Mouse (Mus musculus) forebrain, embryonic 11.5 days (tissue): ENCODE measurements at regions not wholly inside any gene's neighbourhood (a gene's known extent, or its start where the extent isn't known, plus 50 kb on each side); places are given as distances from the start of the nearest gene placed in this dataset.

ENCODE experiments used
- ATAC-seq: fragments of 200-750 bp; cut with Nextera tagmentation; replicated peaks from 2 replicates; pipeline ENCODE4 v1.8.0; 2017; ENCODE audit warnings: moderate TSS enrichment; ENCODE audit not compliant: low FRiP score
- DNase-seq: peaks from one replicate; pipeline ENCODE4 v3.0.0-alpha.2; 2017; ENCODE audit warnings: low spot score
- H3K27ac ChIP-seq: fragments of 300-500 bp; sonication (generic); 2 replicates; pipeline ENCODE4 v1.5.1; 2014; ENCODE audit warnings: low read depth, low read length
- H3K27me3 ChIP-seq: fragments of 300-500 bp; sonication (generic); 2 replicates; pipeline ENCODE4 v1.6.1; 2014; ENCODE audit warnings: mild to moderate bottlenecking, low read length, mixed read lengths; ENCODE audit not compliant: control insufficient read depth, insufficient read depth
- H3K36me3 ChIP-seq: fragments of 300-500 bp; sonication (generic); 2 replicates; pipeline ENCODE4 v1.6.1; 2014; ENCODE audit warnings: mild to moderate bottlenecking, low read length, moderate library complexity, mixed read lengths; ENCODE audit not compliant: control insufficient read depth, insufficient read depth
- H3K4me1 ChIP-seq: fragments of 300-500 bp; sonication (generic); replicated peaks from 2 replicates; pipeline ENCODE4 v1.6.1; 2014; ENCODE audit warnings: low read length, mixed read lengths; ENCODE audit not compliant: control insufficient read depth, insufficient read depth
- H3K4me2 ChIP-seq: fragments of 300-500 bp; sonication (generic); 2 replicates; pipeline ENCODE4 v1.6.1; 2014; ENCODE audit warnings: low read depth, mild to moderate bottlenecking, low read length, moderate library complexity, mixed read lengths; ENCODE audit not compliant: severe bottlenecking
- H3K4me3 ChIP-seq: fragments of 300-500 bp; sonication (generic); 2 replicates; pipeline ENCODE4 v1.5.1; 2014; ENCODE audit warnings: low read depth, low read length
- H3K9ac ChIP-seq: fragments of 300-500 bp; sonication (generic); 2 replicates; pipeline ENCODE4 v1.6.1; 2014; ENCODE audit warnings: low read length
- H3K9me3 ChIP-seq: fragments of 300-500 bp; sonication (generic); 2 replicates; pipeline ENCODE4 v1.6.1; 2016; ENCODE audit warnings: low read length, mixed read lengths; ENCODE audit not compliant: control insufficient read depth
- WGBS: fragments of 180-500 bp; shearing (Covaris S2); extraction: QIAGEN DNeasy Blood & Tissue Kit; methylation state at CpG from one replicate; pipeline ENCODE4 v1.1.7; 2014; 5-methylcytosine and 5-hydroxymethylcytosine counted together

DNA sequence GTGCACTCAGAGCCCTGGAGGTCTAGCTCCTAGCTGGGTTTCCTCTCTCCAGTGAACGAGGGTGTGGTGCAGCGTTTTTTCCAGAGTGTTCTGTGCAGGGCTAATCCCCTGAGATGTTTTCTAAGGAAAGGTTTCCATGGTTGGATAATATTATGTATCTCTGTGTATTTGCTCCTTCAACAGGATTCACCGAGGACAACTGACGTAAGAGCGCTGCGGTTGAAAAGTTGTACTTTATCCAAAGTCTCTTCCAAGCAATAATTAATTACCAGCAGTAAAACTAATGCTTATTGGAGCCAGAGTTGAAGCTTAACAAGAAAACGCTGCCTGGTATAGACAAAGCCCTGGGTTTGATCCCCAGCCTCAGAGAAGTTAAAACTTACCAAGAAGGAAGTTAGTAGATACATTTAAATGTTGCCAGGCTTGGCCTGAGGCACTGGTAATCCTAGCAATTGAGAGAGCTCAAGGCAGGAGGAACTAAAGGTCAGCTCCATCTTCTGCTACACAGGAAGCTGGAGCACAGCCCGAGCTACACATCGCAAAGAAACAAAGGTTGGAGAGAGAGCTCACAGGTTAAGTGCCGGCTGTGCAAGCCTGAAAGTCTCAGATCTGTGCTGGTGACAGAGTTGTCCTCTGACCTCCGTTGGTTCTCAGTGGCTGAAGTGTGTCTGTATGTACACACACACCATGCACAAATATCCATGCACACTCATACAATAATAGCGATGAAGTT, 51.2 kb upstream of the Rap1b start:
- Histone ChIP-seq H3K27me3 (no peaks in the 10 kb centered on the region), H3K36me3 (no peaks in the 10 kb centered on the region), H3K9ac (no peak overlapping the region), H3K4me2 (no peak overlapping the region), H3K27ac (no peak overlapping the region), H3K4me3 (no peak overlapping the region), H3K9me3 (no peaks in the 10 kb centered on the region), H3K4me1 (no peaks in the 10 kb centered on the region)
- DNase-seq (no peak), ATAC-seq (no peak)
- 83% methylated on average over 12 of the region's 12 CpGs for WGBS

DNA sequence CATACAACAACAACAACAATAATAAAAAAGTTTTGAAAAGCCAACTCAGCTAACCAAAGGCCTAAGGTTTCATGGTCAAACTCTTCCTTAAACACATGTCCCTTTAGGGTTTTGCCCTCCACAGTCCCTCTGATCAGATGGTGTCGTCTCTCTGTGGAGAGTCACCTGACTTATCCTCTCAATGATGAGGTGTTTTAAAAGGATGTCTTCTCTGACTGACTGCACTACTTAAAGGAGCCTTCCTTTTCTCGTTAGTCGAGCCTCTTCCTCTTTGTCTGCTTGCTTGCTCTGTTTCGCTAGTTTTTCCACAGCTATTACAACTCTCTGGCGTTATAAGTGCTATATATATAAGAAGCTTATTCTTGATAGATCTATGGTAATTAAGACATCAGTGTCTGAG, 51.9 kb upstream of the Rap1b start:
- ATAC-seq (no peak), DNase-seq (no peak)
- WGBS: 76% methylated on average over 5 of the region's 5 CpGs
- Histone ChIP-seq H3K27me3 (no peaks in the 10 kb centered on the region), H3K4me1 (no peaks in the 10 kb centered on the region), H3K36me3 (no peaks in the 10 kb centered on the region), H3K4me3 (no peak overlapping the region), H3K9me3 (no peaks in the 10 kb centered on the region), H3K27ac (no peak overlapping the region), H3K9ac (no peak overlapping the region), H3K4me2 (no peak overlapping the region)

DNA sequence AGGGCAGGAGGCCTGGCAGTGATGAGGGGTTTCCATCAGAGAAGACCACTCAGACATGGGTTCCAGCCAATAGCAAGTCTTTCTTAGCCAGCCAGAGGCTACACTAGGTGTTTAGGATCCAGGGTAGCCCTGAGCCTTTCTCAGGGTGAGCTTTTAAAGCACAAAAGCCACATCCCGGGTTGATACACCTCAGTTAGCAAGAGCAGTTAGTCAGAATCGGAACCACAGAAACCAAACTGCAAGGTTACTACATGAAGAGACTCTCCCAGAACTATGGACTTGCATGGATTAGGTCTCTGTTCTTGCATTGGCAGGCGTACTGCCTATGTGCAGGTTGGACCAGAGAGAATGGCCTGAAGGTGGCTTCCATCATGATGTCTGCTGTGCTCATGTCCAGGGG, 52.6 kb upstream of the Rap1b start:
- H3K4me1 ChIP-seq: no peaks in the 10 kb centered on the region
- H3K27me3 ChIP-seq: no peaks in the 10 kb centered on the region
- WGBS: 86% methylated on average over 3 of the region's 3 CpGs
- ATAC-seq: no peak
- H3K36me3 ChIP-seq: no peaks in the 10 kb centered on the region
- no peak overlapping the region for H3K4me2 ChIP-seq
- H3K27ac ChIP-seq: no peak overlapping the region
- H3K9me3 ChIP-seq: no peaks in the 10 kb centered on the region
- no peak overlapping the region for H3K9ac ChIP-seq
- no peak for DNase-seq
- no peak overlapping the region for H3K4me3 ChIP-seq

DNA sequence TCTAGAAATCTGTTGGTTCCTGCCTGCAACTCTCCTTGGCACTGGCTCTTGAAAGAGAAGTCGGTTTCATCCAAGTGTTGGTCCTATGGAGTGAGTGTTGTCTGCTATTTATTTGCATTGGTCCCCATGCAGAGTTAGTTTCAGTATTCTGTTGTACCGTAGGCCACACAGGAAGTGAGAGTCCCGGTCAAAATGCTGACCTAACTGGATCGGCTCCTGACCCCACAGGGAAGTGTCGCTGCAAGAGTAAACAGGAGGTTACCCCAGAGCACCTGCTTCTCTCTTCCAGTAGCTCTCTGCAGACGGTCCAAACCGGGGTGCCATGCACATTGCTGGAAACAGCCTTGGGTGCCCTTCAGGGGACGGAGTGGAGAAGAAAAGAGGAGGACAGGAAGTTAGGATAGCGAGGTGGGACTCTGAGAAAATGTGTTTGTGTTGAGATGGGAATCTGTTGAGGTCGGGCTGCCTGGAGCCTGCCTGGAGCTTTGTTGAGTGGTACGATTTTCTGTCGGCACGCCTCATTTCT, 53.6 kb upstream of the Rap1b start:
- no peaks in the 10 kb centered on the region for H3K27me3 ChIP-seq
- H3K9me3 ChIP-seq: no peaks in the 10 kb centered on the region
- ATAC-seq: no peak
- H3K4me2 ChIP-seq: no peak overlapping the region
- H3K27ac ChIP-seq: no peak overlapping the region
- no peak overlapping the region for H3K4me3 ChIP-seq
- no peak overlapping the region for H3K9ac ChIP-seq
- no peaks in the 10 kb centered on the region for H3K4me1 ChIP-seq
- no peaks in the 10 kb centered on the region for H3K36me3 ChIP-seq
- WGBS: 74% methylated on average over 13 of the region's 13 CpGs
- DNase-seq: no peak

DNA sequence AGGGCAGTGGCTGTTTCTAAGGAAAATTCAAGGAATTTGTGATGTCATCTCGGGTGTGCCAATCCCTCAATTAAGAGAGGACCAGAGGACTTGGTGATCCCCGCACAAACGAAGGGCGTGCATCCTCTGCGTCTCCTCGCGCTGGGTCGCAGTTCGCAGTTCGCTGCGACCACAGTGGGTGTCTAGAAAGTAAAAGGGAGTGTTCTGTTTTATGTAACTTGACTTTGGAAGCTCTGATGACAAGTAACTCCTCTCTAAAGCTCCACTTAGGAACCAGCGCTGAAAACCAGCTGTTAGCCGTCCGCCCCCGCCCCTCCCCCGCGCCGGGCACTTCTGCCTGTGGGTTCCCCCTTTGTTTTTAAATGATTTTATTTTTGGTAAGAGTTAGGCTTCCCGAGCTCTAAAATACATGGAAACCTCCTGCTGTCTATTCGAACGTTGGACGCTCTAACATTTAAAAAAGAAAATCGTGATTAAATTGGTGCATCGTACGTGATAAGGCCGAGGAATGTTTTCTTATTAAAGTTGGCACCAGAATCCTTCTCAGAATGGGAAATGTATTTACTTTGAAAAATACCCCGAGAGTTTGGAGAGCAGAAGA, 59.9 kb upstream of the Rap1b start:
- Histone ChIP-seq H3K9me3 (no peaks in the 10 kb centered on the region), H3K4me3 (peak overlapping the region; percentile 24), H3K9ac (peak overlapping the region; percentile 51), H3K27ac (no peak overlapping the region), H3K36me3 (no peaks in the 10 kb centered on the region), H3K27me3 (no peaks in the 10 kb centered on the region), H3K4me1 (peaks cover 5% of the 10 kb centered on the region; the same call in 1 of the 2 replicates), H3K4me2 (peak overlapping the region; percentile 55)
- 19% methylated on average over 27 of the region's 27 CpGs for WGBS
- peak; percentile 69 for DNase-seq
- ATAC-seq: peak; percentile 59; the same call in 1 of the 2 replicates

DNA sequence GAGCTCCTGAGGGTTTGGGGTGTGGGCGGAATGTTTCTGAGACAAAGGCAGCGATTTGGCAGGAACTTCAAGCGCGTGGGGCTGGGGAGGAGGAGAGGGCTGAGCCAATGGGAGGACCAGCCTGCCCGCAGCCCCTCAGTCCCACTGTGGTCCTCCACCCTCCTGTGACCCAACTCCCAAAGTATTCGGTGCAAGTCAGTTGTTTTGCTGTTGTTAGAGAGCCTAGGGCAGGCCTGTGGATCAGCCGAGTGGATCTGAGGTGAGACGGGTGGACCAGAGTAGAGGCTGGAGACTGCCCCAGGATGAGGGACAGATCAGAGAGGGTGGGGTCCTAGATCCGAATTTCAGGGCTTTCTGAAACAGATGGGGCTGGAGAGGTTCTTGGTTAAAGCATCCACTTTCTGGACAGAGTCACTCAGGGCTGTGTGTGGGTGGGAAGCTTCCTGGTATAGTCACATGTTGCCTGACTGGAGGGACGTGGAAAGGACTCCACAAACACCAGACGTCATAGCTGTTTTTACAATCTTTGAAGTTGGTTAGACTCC, 60.5 kb upstream of the Rap1b start:
- no peaks in the 10 kb centered on the region for H3K9me3 ChIP-seq
- no peaks in the 10 kb centered on the region for H3K27me3 ChIP-seq
- H3K4me2 ChIP-seq: peak overlapping the region; percentile 55
- 43% methylated on average over 11 of the region's 11 CpGs for WGBS
- peak overlapping the region; percentile 51 for H3K9ac ChIP-seq
- H3K27ac ChIP-seq: no peak overlapping the region
- peaks cover 5% of the 10 kb centered on the region; the same call in 1 of the 2 replicates for H3K4me1 ChIP-seq
- DNase-seq: peak; percentile 72
- no peaks in the 10 kb centered on the region for H3K36me3 ChIP-seq
- ATAC-seq: peak; percentile 80
- peak overlapping the region; percentile 24 for H3K4me3 ChIP-seq

DNA sequence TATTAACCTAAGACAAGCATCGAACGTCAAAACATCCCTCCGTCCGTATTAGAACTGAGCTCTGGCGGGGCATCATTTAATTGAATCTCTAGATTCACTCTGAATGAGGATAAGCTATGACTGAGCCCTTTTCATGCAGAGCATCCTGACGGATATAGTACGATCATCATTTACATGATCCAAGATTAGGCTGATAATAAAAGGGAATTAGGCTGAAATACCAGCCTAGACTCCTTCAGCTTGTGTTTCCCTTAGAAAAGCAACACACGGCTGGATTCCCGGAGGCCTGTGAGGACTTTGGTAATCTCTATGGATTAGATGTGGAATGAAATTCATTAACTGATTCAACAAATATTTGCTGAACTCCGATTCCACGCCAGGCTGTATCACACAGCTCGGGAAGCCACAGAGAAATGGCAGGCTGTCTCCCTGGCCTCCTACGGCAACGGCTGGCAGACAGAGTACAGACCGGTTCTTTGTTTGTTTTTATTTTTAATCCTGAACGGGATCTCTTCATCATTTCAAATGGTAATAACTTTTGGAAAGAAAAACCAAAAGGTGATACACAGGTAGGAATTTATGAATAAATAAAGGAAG, 62.3 kb upstream of the Rap1b start:
- no peak for ATAC-seq
- Histone ChIP-seq H3K27ac (no peak overlapping the region), H3K9ac (no peak overlapping the region), H3K4me2 (no peak overlapping the region), H3K9me3 (no peaks in the 10 kb centered on the region), H3K4me1 (peaks cover 5% of the 10 kb centered on the region; the same call in 1 of the 2 replicates), H3K4me3 (no peak overlapping the region), H3K27me3 (no peaks in the 10 kb centered on the region), H3K36me3 (no peaks in the 10 kb centered on the region)
- WGBS: 72% methylated on average over 16 of the region's 16 CpGs
- DNase-seq: no peak

DNA sequence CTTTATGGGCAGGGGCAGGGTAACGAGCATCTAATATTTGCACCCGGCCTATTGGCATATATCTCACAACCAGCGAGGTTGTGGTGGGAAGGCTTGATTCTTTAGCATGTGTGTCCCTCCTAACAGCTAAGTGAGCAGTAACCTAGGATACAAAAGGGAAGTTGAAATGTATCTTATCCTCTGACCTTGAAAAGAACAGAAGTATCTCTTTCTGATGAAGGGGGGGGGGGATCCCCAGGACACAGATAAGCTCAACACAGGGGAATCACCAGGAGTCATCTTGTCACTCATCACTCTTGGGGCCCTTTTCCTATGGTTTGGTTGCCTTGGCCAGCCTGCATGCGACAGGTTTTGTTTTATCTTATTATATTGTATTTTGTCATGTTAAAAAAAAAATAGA, 63.3 kb upstream of the Rap1b start:
- peaks cover 5% of the 10 kb centered on the region; the same call in 1 of the 2 replicates for H3K4me1 ChIP-seq
- H3K27me3 ChIP-seq: no peaks in the 10 kb centered on the region
- DNase-seq (no peak), ATAC-seq (no peak)
- H3K9me3 ChIP-seq: no peaks in the 10 kb centered on the region
- H3K4me2 ChIP-seq: no peak overlapping the region
- H3K27ac ChIP-seq: no peak overlapping the region
- no peak overlapping the region for H3K4me3 ChIP-seq
- WGBS: 85% methylated on average over 4 of the region's 4 CpGs
- no peaks in the 10 kb centered on the region for H3K36me3 ChIP-seq
- H3K9ac ChIP-seq: no peak overlapping the region
